Mouse (Mus musculus) ES-E14 (cell line): ENCODE results near the gene Nprl3.

Experiments
- CHD2 ChIP-seq: IDR thresholded peaks from 2 replicates; pipeline ENCODE4 v1.6.1; 2014; ENCODE audit warnings: mild to moderate bottlenecking, low read depth, low read length, inconsistent platforms
- HCFC1 ChIP-seq: IDR thresholded peaks from 2 replicates; pipeline ENCODE4 v1.6.1; 2012; ENCODE audit warnings: low read length, inconsistent platforms, borderline replicate concordance; ENCODE audit not compliant: insufficient read depth
- MAFK ChIP-seq: IDR thresholded peaks from 2 replicates; pipeline ENCODE4 v1.6.1; 2014; ENCODE audit warnings: mild to moderate bottlenecking, low read depth, low read length, inconsistent platforms; ENCODE audit not compliant: insufficient read depth

DNA sequence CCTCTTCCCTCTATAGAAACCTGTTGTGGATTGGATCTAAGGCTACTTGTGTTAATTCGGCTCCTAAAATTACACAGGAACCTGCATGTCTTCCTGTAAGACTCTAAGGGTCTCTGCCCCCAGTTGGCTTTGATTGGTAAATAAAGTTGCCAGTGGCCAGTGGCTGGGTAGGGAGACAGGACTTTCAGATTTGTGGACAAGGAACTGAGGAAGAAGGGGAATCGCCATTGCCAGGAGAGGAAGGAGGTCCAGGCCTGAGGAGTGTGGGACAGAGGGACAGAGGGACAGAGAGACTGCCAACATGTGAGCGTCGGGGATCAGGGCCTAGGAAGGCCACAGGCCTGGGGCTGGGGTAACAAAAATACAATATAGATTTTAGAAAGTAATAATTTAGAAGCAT, 86.3 kb downstream of the Nprl3 start:
- TF ChIP-seq MAFK (no peak), CHD2 (no peak), HCFC1 (no peak)
